Mouse (Mus musculus) gastrocnemius, postnatal 14 days (tissue): ENCODE data around the gene Tas2r109. TPM values are rescaled to one million over a fixed set of nuclear protein-coding genes. Genes with fewer than 3 reads are reported as not detected.
"Not testable (repeated sequence)": the region's sequence is repeated elsewhere in the genome, so short reads cannot be mapped to it uniquely, and the experiment has no call there.

Experiments used
- DNase-seq: peaks from one replicate; pipeline ENCODE4 v3.0.0; 2021; ENCODE audit warnings: mixed read lengths
- intact Hi-C: fragments of 180-260 bp; cut with DNase I; formaldehyde crosslinking; loops from one replicate; pipeline ENCODE4 v1.15.1; 2025; ENCODE audit warnings: low total_unique reads
- long read RNA-seq, 2 experiments: library from polyadenylated mRNA; stranded (forward); transcript quantifications; one replicate each; pipeline ENCODE4 v2.0.0; 2021
- total RNA-seq, 2 experiments: library from RNA; stranded (reverse); gene quantifications; 2 replicates each; pipeline ENCODE4 v1.2.3; 2021

The Tas2r109 gene
- not detected for total RNA-seq
- long read RNA-seq, experiment 1: 0 reads
- long read RNA-seq, experiment 2: 0 reads

DNA sequence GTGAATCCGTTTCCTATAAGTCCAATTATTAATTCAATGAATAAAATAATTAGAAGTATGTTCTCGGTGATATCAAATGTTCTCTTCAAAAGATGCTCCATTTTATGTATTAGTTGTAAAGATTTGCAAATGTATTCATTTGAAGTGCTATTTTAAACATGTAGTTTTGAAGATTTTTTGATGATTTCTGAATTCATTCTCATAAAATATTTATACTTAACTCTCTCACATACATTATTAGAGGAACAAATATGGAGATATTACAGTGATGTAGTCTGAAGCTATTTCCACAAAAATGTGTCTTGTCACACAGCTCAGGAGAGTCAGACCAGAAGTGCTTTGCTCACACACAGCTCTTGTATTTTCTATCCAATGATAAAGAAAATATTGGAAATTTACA lies at the start of gene Tas2r109:
Gene Tas2r109 (minus strand): TSS at position 101 of the 400 bp plus-strand sequence.
- intact Hi-C loops: no loop called here

GRCm38 (mm10) chr6:132957819-132958218 lies 22.9 kb downstream of the Tas2r109 start, which contains the start of gene Tas2r131:
TSS of gene Tas2r131 (minus strand) at chr6:132957919.
- intact Hi-C loops: no loop called here
- DNase-seq: no peak

More for the DNA sequence above, at the start of gene Tas2r109:
- no peak for DNase-seq

- intact Hi-C loops: no loop called here
- no peak for DNase-seq
Measured at GRCm38 (mm10) chr6:132950802-132951201, 30.0 kb downstream of the Tas2r109 start, which contains the start of gene Tas2r129. TSS of gene Tas2r129 (plus strand) at chr6:132951102.

GRCm38 (mm10) chr6:132941376-132941775 lies 39.4 kb downstream of the Tas2r109 start:
- DNase-seq, intact Hi-C loops: not testable (repeated sequence)

Other genes with a start within 250 kb of the Tas2r109 start
- gene Tas2r115, start 242.9 kb downstream of the Tas2r109 start, total RNA-seq: not detected
- not detected for gene Tas2r124, start 226.2 kb downstream of the Tas2r109 start, total RNA-seq
- not detected for gene Tas2r102, start 218.8 kb downstream of the Tas2r109 start, total RNA-seq
- gene Tas2r136, start 202.8 kb downstream of the Tas2r109 start, total RNA-seq: not detected
- not detected for gene Tas2r117, start 178.1 kb downstream of the Tas2r109 start, total RNA-seq
- not detected for gene Tas2r123, start 133.8 kb downstream of the Tas2r109 start, total RNA-seq
- gene Tas2r116, start 125.5 kb downstream of the Tas2r109 start, total RNA-seq: not detected
- not detected for gene Tas2r110, start 113.0 kb downstream of the Tas2r109 start, total RNA-seq
- not detected for gene Tas2r113, start 88.0 kb downstream of the Tas2r109 start, total RNA-seq
- not detected for gene Tas2r125, start 71.3 kb downstream of the Tas2r109 start, total RNA-seq
- gene Tas2r129, start 29.9 kb downstream of the Tas2r109 start, total RNA-seq: not detected
- not detected for gene Tas2r131, start 23.0 kb downstream of the Tas2r109 start, total RNA-seq
- gene Tas2r103, start 56.1 kb upstream of the Tas2r109 start, total RNA-seq: not detected
- not detected for gene Tas2r140, start 74.9 kb upstream of the Tas2r109 start, total RNA-seq
- 10 to 100 TPM; 74.5 to 77.7 TPM for gene Smim10l1, start 123.9 kb upstream of the Tas2r109 start, total RNA-seq